Mouse (Mus musculus) neural tube, embryonic 10.5 days (tissue): ENCODE measurements at regions not wholly inside any gene's neighbourhood (a gene's known extent, or its start where the extent isn't known, plus 50 kb on each side); places are given as distances from the start of the nearest gene placed in this dataset.
"Not testable (repeated sequence)": the region's sequence is repeated elsewhere in the genome, so short reads cannot be mapped to it uniquely, and the experiment has no call there.

Source experiments
- DNase-seq: peaks from one replicate; pipeline ENCODE4 v3.0.0-alpha.2; 2017; ENCODE audit warnings: low spot score; ENCODE audit errors: extremely low spot score

DNA sequence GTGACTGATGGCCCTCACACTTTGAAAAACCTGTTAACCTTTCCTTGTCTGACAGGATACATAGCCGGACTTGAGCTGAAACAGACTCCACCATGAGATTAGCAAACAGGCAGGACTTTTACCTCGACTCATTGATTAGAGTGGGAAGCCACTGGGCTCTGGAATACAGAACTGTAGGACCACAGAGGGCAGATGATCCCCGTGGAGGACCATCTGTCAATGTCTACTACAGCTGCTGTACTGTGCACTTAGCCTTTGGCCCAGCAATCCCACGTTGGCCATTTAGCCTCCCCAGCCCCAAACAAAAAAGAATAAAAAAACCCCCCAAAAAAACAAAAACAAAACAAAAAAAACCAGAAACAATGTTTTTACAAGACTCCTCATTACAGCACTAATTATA is 103.9 kb upstream of the Dazl start:
- DNase-seq, result no peak

DNA sequence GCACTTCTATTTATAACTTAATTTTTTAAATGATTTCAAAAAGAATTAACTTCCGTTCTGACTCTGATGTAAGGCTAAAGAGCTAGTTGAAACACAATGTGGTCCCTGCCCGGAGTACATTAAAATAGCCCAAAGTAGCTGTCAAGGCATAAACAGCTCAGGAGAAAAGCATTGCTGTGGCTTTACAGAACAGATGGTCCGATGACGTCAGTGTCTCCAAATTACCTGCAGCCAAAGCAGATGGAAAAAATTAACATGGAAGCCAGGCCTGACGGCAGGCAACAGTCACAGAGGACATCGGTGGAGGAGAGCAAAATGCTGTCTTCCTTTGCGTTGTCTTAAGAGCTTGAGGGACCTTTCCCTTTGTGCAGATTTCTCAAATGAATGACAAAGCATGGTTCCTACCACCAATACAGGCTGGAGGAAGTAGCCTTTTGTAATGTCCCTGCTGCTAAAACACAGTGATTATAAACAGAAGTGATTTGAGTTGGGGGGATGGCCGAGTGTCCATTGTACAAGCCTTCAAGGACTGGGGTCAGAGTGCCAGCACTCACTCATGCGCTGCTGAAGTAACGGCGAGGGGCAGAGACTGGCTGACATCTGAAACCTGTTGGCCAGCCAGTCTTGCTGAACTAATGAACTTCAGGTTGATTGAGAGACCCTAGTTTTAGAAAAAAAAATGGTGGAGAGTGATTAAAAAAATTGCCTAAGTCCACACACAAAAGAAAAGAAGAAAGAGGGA is 101.8 kb upstream of the Plcl2 start:
- DNase-seq, result peak; percentile 45

DNA sequence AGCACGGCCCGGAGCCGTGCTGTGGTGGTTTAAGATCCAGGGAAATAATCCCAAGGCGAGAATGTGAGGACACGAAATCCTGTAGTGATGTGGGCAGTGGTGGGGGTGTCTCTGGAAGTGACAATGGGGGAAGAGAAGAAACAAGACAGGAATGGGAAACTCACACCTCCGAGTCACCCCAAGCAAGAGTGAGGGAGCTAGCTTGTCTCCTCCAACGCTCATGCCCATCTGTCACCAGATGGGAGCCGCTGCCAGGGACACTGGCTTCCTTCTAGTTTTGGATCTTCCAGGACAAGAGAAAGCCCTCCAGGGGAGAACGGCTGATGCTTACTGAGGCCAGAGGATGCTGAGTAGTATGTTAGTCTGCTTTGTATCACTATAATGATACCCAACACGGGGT is 100.6 kb upstream of the Plcl2 start:
- DNase-seq, result no peak

GRCm38 (mm10) chr17:50409271-50409670 is 99.9 kb upstream of the Plcl2 start:
- no peak for DNase-seq

- DNase-seq, result no peak
Observed at GRCm38 (mm10) chr17:50409895-50410294, 99.3 kb upstream of the Plcl2 start.

DNA sequence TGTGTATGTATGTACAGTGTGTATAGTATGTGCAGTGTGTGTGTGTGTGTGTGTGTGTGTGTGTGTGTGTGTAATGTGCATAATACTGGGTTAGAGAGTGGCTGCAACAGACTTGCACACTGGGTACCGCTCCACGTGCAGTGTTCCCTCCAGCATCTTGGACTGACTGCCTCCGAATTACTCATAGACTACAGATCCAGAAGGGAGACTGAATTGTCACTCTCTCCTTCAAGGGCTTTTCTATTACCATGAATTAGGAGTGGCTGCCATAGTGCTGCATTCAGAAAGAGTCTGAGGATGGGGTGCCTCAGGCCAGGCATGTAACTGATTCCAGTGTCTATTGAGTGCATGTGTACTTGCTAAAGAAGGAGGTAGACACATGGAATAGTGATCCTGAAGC is 98.9 kb upstream of the Plcl2 start:
- no peak for DNase-seq

GRCm38 (mm10) chr17:50412446-50412845 is 96.8 kb upstream of the Plcl2 start:
- no peak for DNase-seq

GRCm38 (mm10) chr17:50413916-50414315 is 95.3 kb upstream of the Plcl2 start:
- no peak for DNase-seq

GRCm38 (mm10) chr17:50415331-50416005 is 93.7 kb upstream of the Plcl2 start:
- DNase-seq, result no peak

GRCm38 (mm10) chr17:50416119-50416518 is 93.1 kb upstream of the Plcl2 start:
- DNase-seq, result no peak

GRCm38 (mm10) chr17:50416538-50417113 is 92.6 kb upstream of the Plcl2 start:
- DNase-seq, result no peak

DNA sequence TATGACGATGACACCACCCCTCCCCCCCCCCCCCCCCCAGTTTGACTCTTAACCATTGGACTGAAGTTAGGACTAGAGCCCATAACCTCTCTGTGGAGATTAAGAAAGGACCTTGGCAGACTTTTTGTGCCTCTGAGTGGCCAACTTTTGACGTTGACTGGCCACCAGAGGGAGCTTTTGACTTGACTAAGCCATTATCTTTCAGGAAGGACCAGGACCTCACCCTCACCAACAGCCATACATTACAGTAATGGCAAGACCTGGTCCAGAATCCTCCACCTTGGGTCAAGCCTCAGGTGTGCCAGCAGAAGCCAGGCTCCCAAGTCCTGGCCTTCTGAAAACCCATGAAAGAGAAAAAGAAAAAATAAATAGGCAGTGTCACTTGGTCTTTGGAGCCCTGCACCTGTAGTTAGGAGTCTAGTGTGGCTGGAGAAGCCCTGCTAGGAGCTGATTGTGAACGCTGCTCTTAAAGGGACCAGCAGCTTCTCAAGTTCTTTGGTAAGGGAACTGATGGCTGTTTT is 90.3 kb upstream of the Plcl2 start:
- no peak for DNase-seq

DNA sequence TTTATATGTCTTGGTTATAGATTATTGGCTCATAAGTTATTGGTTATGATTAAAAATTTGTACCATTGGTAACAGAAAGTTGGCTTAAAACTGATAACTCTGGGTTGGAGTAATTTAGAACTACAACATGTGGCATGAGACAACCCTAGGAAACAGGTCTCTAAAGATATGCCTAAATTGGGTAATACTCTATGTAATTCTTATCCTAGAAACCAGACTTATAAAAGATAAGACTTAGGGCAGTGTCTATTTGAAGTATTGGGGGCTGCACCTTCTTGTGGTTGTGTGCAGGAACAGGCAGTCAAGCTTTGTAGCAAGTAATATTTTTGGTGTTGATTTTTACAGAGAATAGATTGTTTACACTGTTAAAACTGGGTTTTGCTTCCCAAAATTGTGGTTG is 89.7 kb upstream of the Plcl2 start:
- not testable (repeated sequence) for DNase-seq

DNA sequence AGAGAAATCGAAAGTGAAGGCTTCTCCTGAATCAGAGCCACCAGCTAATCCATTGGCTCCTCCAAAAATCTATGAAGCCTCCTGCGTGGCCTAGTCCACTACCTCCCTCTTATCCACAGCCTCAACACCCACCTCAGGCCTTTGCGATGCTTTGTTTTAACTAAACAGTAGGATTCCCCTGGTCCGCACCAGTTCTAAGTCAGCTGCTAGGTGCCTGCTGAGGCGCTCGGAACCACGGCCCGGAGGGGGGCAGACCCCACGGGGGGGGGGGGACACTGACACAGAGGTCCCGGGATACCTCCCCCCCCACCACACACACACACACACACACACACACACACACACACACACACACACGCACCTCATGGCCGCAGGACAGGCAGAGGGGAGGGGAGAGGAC is 89.2 kb upstream of the Plcl2 start:
- DNase-seq, result no peak

- DNase-seq, result no peak
Observed at GRCm38 (mm10) chr17:50420690-50421089, 88.5 kb upstream of the Plcl2 start.

- no peak for DNase-seq
Observed at GRCm38 (mm10) chr17:50421476-50421875, 87.7 kb upstream of the Plcl2 start.

- DNase-seq, result no peak
Observed at GRCm38 (mm10) chr17:50425110-50425509, 84.1 kb upstream of the Plcl2 start.

DNA sequence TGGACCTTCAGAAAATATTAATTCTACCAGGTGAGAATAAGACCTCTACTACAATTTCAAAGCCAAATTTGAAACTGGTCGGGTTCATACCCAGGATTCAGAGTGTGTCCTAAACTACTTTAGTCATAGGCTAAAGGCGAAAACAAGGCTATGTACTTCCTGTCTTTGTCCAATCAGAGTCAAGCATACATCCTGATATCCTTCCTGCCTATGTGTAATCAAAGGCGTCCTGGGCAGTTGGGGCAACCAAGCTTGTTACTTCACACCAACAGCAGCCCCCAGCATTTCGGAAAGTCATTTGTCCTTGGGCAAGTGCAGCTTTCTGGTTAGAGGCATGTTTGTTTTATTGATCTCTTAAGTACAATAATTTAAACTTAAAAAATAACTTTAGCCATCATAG is 83.7 kb upstream of the Plcl2 start:
- DNase-seq, result no peak

GRCm38 (mm10) chr17:50426146-50426545 is 83.1 kb upstream of the Plcl2 start:
- DNase-seq, result no peak

DNA sequence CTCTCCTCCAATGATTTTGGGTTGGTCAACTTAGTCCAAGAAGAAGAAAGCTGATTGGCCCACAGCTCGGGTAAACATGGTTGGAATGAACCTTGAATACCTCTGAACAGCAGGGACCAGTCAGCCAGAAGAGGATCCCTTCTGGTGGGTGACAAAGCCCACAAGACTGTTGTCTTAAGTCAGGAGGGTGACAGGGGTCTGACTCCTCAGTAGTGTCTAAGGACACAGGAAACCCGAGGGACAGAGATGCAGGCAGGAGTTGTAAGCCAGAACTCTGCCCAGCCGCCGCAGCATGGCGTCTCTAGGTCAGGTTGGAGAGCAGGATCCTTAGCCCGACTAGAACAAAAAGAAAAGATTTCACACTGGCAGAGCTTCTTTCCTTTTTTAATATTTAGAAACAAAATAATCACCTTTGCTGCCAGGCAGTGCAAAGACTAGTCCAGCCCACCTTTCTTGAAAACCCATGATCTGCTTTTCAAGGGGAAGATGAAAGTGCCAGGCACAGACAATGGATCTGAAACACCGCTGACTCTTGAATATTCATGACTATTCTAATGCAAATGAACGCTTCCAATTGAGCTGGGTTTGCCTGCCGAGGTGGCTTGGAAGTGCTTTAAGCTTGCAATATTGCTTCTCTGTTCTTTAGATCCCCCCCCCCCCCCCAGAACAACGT is 81.7 kb upstream of the Plcl2 start:
- DNase-seq, result peak; percentile 20

GRCm38 (mm10) chr17:50428004-50428560 is 81.1 kb upstream of the Plcl2 start:
- DNase-seq, result no peak

GRCm38 (mm10) chr17:50432559-50432958 is 76.6 kb upstream of the Plcl2 start:
- DNase-seq, result no peak
